Mouse (Mus musculus): ENCODE data around the gene Acbd3.

GRCm38 (mm10) chr1:180777660-180778402 is 52.0 kb downstream of the Acbd3 start:
- TF ChIP-seq CTCF (IDR thresholded peaks at IDR 0.05; ENCODE audit: borderline replicate concordance, insufficient read depth, low read depth, low read length) (peak; percentile 65), POLR2A (IDR thresholded peaks at IDR 0.05; ENCODE audit: borderline replicate concordance, insufficient read depth, low read length) (peak; percentile 88)
